Mouse (Mus musculus) cerebellum, adult 2 months (tissue): Measurements from ENCODE around the gene Dclk1. TPM values are rescaled to one million over a fixed set of nuclear protein-coding genes. Genes with fewer than 3 reads are reported as not detected.

Experiments
- DNase-seq, 2 experiments: peaks; one replicate each; pipeline ENCODE4 v3.0.0; 2021
- H3K27ac ChIP-seq: fragments of 200-500 bp; 2 replicates; pipeline ENCODE4 v1.5.1; 2012; ENCODE audit warnings: low read length, control low read depth, inconsistent platforms; ENCODE audit not compliant: insufficient read depth
- H3K27me3 ChIP-seq: fragments of 200-500 bp; 2 replicates; pipeline ENCODE4 v1.6.1; 2012; ENCODE audit warnings: inconsistent platforms, mild to moderate bottlenecking, low read length, moderate library complexity; ENCODE audit not compliant: control insufficient read depth, insufficient read depth
- H3K4me1 ChIP-seq: fragments of 200-500 bp; 2 replicates; pipeline ENCODE4 v1.6.1; 2011; ENCODE audit warnings: low read length; ENCODE audit not compliant: control insufficient read depth, insufficient read depth
- H3K4me3 ChIP-seq: fragments of 200-500 bp; replicated peaks from 2 replicates; pipeline ENCODE3; 2011; ENCODE audit warnings: mild to moderate bottlenecking, low read depth, low read length, control low read depth; ENCODE audit not compliant: insufficient read depth
- CTCF ChIP-seq: fragments of 200-500 bp; IDR thresholded peaks from 2 replicates; pipeline ENCODE4 v1.5.1; 2011; ENCODE audit warnings: low read depth, mild to moderate bottlenecking, control low read depth, low read length, moderate library complexity, borderline replicate concordance; ENCODE audit not compliant: insufficient read depth
- POLR2A ChIP-seq: fragments of 200-500 bp; IDR thresholded peaks from 2 replicates; pipeline ENCODE4 v1.6.1; 2011; ENCODE audit warnings: low read length, control low read depth, borderline replicate concordance; ENCODE audit not compliant: insufficient read depth
- WGBS: fragments of 180-500 bp; shearing (Covaris S2); methylation state at CpG from one replicate; pipeline ENCODE4 v1.1.7; 2018; 5-methylcytosine and 5-hydroxymethylcytosine counted together
- polyA plus RNA-seq: library from polyadenylated mRNA; depleted of rRNA; stranded (reverse); fragments of >200 nt; gene quantifications from 2 replicates; pipeline ENCODE4 v1.2.3, GENCODE M21; 2012

The Dclk1 gene
- polyA plus RNA-seq, 1 experiment: 125 TPM

DNA sequence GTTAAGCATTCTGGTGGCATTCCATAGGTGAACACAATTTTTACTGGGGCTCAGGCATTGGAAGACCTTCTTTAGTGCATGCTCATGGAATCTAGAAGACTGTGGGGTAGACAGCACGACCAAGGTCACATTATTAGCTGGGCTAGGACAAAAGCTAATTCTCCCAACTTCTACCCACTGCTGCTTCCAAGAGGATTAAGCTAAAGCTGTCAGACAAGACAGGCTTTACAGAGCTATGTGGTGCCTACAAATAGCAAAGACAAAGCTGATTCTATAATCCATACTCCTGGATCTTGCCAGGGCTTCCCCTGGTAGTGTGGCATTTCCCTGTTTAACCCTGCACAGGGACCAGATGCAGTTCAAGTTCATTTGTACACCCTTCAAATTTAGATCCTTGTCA lies 285.4 kb downstream of the Dclk1 start:
- no peak overlapping the region for H3K4me3 ChIP-seq
- 34% methylated on average over 1 of the region's 1 CpGs for WGBS
- TF ChIP-seq CTCF (no peak), POLR2A (no peak)
- no peaks in the 10 kb centered on the region for H3K27me3 ChIP-seq
- no peak for DNase-seq
- H3K27ac ChIP-seq: no peak overlapping the region
- peaks cover 27% of the 10 kb centered on the region for H3K4me1 ChIP-seq

DNA sequence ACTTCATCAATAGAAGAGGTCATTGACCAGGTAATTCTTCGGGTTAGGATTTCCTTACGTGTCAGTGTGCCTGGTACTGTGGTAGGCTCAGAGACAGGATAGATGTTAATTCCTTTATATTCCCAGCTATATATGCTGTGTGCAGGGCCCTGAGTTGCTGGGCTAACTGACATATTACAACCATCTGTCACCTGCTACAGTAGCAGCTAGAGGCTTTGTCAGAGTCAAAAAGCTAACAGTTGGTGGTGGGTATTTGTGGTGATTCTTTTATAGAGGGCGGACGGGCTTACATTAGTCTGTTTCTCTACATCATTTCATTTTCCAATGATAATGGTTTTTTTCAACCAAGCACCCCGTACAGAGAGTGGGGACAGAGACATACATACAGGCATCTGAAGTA lies 285.8 kb downstream of the Dclk1 start:
- DNase-seq: peak in 1 of 2 experiments; percentile 58
- Histone ChIP-seq H3K27me3 (no peaks in the 10 kb centered on the region), H3K4me3 (no peak overlapping the region), H3K27ac (0 out of 2 replicates have a peak overlapping the region, but pooled peaks have one; percentile 48), H3K4me1 (peaks cover 27% of the 10 kb centered on the region)
- 38% methylated on average over 5 of the region's 5 CpGs for WGBS
- TF ChIP-seq CTCF (no peak), POLR2A (no peak)

GRCm38 (mm10) chr3:55529414-55529813 lies 287.2 kb downstream of the Dclk1 start:
- Histone ChIP-seq H3K4me3 (no peak overlapping the region), H3K27me3 (no peaks in the 10 kb centered on the region), H3K4me1 (peaks cover 18% of the 10 kb centered on the region), H3K27ac (no peak overlapping the region)
- DNase-seq: no peak
- 13% methylated on average over 2 of the region's 2 CpGs for WGBS
- no peak for TF ChIP-seq CTCF
- TF ChIP-seq POLR2A: no peak

DNA sequence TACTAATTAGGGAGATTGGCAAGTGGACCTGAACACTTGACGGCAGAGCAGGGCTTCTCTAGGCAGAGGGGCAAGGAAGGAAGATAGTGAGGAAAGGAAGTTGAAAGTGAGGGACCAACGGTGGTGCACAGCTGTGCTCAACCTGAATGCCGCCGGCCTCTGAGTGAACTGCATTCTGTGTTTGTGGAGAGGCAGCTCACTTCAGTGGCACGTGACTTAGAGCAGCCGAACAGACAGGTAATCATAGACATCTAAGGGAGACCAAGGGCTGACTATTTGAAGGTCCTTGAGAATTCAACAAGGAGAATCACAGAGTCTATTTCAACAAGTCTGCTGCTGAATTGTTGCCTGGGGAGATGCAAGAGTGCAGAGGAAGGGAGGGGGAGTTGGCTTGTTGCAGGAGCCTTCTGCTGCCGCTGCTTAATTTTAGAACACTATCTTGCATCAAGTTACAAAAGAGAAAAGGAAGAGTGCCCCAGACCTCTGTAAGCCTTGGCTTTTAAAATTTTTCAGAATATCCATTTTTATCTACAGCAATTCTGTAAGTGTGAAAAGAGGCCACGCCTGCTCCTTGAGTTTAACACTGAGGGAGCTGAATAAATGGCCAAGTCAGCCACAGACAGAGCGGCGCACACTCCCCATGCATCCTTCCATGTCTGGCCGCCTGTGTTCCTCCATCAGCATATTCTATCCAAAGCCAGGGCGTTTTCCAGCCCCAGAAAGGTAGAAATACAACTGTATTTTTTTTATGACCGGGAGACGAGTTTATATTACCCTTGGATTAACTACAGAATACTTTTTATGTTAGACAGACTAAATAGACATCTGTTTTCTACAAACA lies 289.3 kb downstream of the Dclk1 start:
- no peak for DNase-seq
- H3K27me3 ChIP-seq: no peaks in the 10 kb centered on the region
- TF ChIP-seq POLR2A (no peak), CTCF (no peak)
- H3K4me1 ChIP-seq: peaks cover 20% of the 10 kb centered on the region
- 59% methylated on average over 14 of the region's 14 CpGs for WGBS
- H3K4me3 ChIP-seq: no peak overlapping the region
- H3K27ac ChIP-seq: no peak overlapping the region

- Histone ChIP-seq H3K4me1 (peaks cover 18% of the 10 kb centered on the region), H3K27ac (no peak overlapping the region), H3K4me3 (no peak overlapping the region), H3K27me3 (no peaks in the 10 kb centered on the region)
- TF ChIP-seq POLR2A: no peak
- TF ChIP-seq CTCF: no peak
- no peak for DNase-seq
- 93% methylated on average over 17 of the region's 17 CpGs for WGBS
These were observed 290.2 kb downstream of the Dclk1 start for GRCm38 (mm10) chr3:55532175-55532973.

GRCm38 (mm10) chr3:55535591-55536200 lies 293.5 kb downstream of the Dclk1 start:
- TF ChIP-seq CTCF (no peak), POLR2A (no peak)
- peaks cover 16% of the 10 kb centered on the region for H3K4me1 ChIP-seq
- 47% methylated on average over 9 of the region's 9 CpGs for WGBS
- H3K27me3 ChIP-seq: no peaks in the 10 kb centered on the region
- no peak overlapping the region for H3K4me3 ChIP-seq
- peak in 1 of 2 experiments; percentile 49 for DNase-seq
- no peak overlapping the region for H3K27ac ChIP-seq

- Histone ChIP-seq H3K27ac (no peak overlapping the region), H3K27me3 (no peaks in the 10 kb centered on the region), H3K4me1 (peaks cover 23% of the 10 kb centered on the region), H3K4me3 (no peak overlapping the region)
- no peak for DNase-seq
- 80% methylated on average over 6 of the region's 6 CpGs for WGBS
- TF ChIP-seq POLR2A: no peak
- no peak for TF ChIP-seq CTCF
These were observed 294.7 kb downstream of the Dclk1 start for GRCm38 (mm10) chr3:55536901-55537300.
